In genomic region chr9:119322289-119323259, GRCm38 (mm10) we compare ENCODE assay signal across 8 mouse cellular contexts. TPM values are rescaled to one million over a fixed set of nuclear protein-coding genes. Genes with fewer than 3 reads are reported as not detected.
A peak's percentile ranks its signal among the peaks of the same experiment; 100 is the strongest.
DNase-seq lines count a peak whose midpoint lies in the region; ATAC-seq and TF ChIP-seq lines count a peak whose summit lies in the region.

TSS of gene Oxsr1 (minus strand) at chr9:119322427.

- peak within 1 kb of the TSS; percentile 92 for H3K4me2 ChIP-seq in heart, embryonic 11.5 days
- peak within 1 kb of the TSS; percentile 89 for H3K4me2 ChIP-seq in kidney, embryonic 16.5 days (replicated peaks; ENCODE audit: low read depth, low read length)
- peak within 1 kb of the TSS; percentile 97 for H3K4me2 ChIP-seq in myocyte (ENCODE audit: low read depth)

- H3K9ac ChIP-seq in heart, embryonic 11.5 days (ENCODE audit: low read depth, low read length), result peak within 1 kb of the TSS; percentile 87
- H3K9ac ChIP-seq in kidney, embryonic 16.5 days (replicated peaks; ENCODE audit: low read length), result peak within 1 kb of the TSS; percentile 89
- peak within 1 kb of the TSS; percentile 81 for H3K9ac ChIP-seq in liver, adult 2 months (ENCODE audit: low read depth, low read length)

- H3K27me3 ChIP-seq in C2C12 (ENCODE audit: control insufficient read depth, insufficient read depth, insufficient read length) (no peaks in the 10 kb centered on the region), myocyte (ENCODE audit: control insufficient read depth, insufficient read depth, insufficient read length) (no peaks in the 10 kb centered on the region)
- H3K27me3 ChIP-seq in erythroblast, embryonic 14.5 days (ENCODE audit: control insufficient read depth), result no peaks in the 10 kb centered on the region
- no peaks in the 10 kb centered on the region for H3K27me3 ChIP-seq in heart, embryonic 11.5 days (ENCODE audit: control insufficient read depth, insufficient read depth, low read length)
- H3K27me3 ChIP-seq in kidney, embryonic 16.5 days (ENCODE audit: insufficient read depth, low read length), result no peaks in the 10 kb centered on the region
- no peaks in the 10 kb centered on the region for H3K27me3 ChIP-seq in liver, adult 2 months (ENCODE audit: control insufficient read depth, insufficient read depth, low read length)
- no peaks in the 10 kb centered on the region for H3K27me3 ChIP-seq in splenic B cell, adult 2 months (ENCODE audit: control insufficient read depth, insufficient read depth, low read length, poor library complexity, severe bottlenecking)

- WGBS in heart, embryonic 11.5 days (ENCODE audit: insufficient replicate concordance), result under 1% methylated on average over 75 of the region's 76 CpGs
- WGBS in kidney, embryonic 16.5 days, result under 1% methylated on average over 67 of the region's 76 CpGs
- WGBS in liver, adult 2 months, result under 1% methylated on average over 76 of the region's 76 CpGs

- H3K79me2 ChIP-seq in C2C12 (ENCODE audit: control insufficient read depth, insufficient read depth) (peaks cover 46% of the 10 kb centered on the region), myocyte (ENCODE audit: control insufficient read depth, insufficient read depth) (peaks cover 39% of the 10 kb centered on the region)
- H3K79me2 ChIP-seq in liver, adult 2 months (ENCODE audit: control insufficient read depth, insufficient read depth, low read length), result peaks cover 14% of the 10 kb centered on the region; the same call in 1 of the 2 replicates

- H3K79me3 ChIP-seq in C2C12 (ENCODE audit: low read depth), result peaks cover 23% of the 10 kb centered on the region

- peak within 1 kb of the TSS; percentile 74 for H3K4me3 ChIP-seq in C2C12 (ENCODE audit: insufficient read depth, poor library complexity, severe bottlenecking)
- peak within 1 kb of the TSS; percentile 70 for H3K4me3 ChIP-seq in erythroblast, embryonic 14.5 days (replicated peaks)
- H3K4me3 ChIP-seq in heart, embryonic 11.5 days (ENCODE audit: low read depth, low read length), result peak within 1 kb of the TSS; percentile 94
- H3K4me3 ChIP-seq in kidney, embryonic 16.5 days (ENCODE audit: low read length), result peak within 1 kb of the TSS; percentile 88
- peak within 1 kb of the TSS; percentile 79 for H3K4me3 ChIP-seq in liver, adult 2 months (ENCODE audit: insufficient read depth, low read depth, low read length)
- peak within 1 kb of the TSS; percentile 81 for H3K4me3 ChIP-seq in myocyte

- no peaks in the 10 kb centered on the region for H3K9me3 ChIP-seq in erythroblast, embryonic 14.5 days (ENCODE audit: control insufficient read depth, low read length)
- H3K9me3 ChIP-seq in heart, embryonic 11.5 days (replicated peaks; ENCODE audit: control insufficient read depth, low read length), result no peaks in the 10 kb centered on the region
- H3K9me3 ChIP-seq in kidney, embryonic 16.5 days (ENCODE audit: low read length), result no peaks in the 10 kb centered on the region

- H3K36me3 ChIP-seq in C2C12 (ENCODE audit: control insufficient read depth, insufficient read depth) (no peaks in the 10 kb centered on the region), myocyte (ENCODE audit: control insufficient read depth, insufficient read depth) (no peaks in the 10 kb centered on the region)
- H3K36me3 ChIP-seq in erythroblast, embryonic 14.5 days (ENCODE audit: control insufficient read depth), result peaks cover 8% of the 10 kb centered on the region
- no peaks in the 10 kb centered on the region for H3K36me3 ChIP-seq in heart, embryonic 11.5 days (ENCODE audit: control insufficient read depth, insufficient read depth, low read length)
- 0 out of 2 replicates have a peak, but pooled peaks cover 2% of the 10 kb centered on the region for H3K36me3 ChIP-seq in kidney, embryonic 16.5 days (ENCODE audit: insufficient read depth, low read length)
- H3K36me3 ChIP-seq in liver, adult 2 months (ENCODE audit: control insufficient read depth, insufficient read depth, low read length), result no peaks in the 10 kb centered on the region
- H3K36me3 ChIP-seq in splenic B cell, adult 2 months (ENCODE audit: control insufficient read depth, insufficient read depth, low read length, poor library complexity, severe bottlenecking), result no peaks in the 10 kb centered on the region

- TF ChIP-seq POLR2A in brain, embryonic 14.5 days (IDR thresholded peaks at IDR 0.05; ENCODE audit: borderline replicate concordance, extremely low read depth, insufficient read depth, insufficient read length, poor library complexity, severe bottlenecking), result peak; percentile 25; the same call in 1 of the 2 replicates
- peak; percentile 74 for TF ChIP-seq POLR2A in liver, adult 2 months (IDR thresholded peaks at IDR 0.05; ENCODE audit: extremely low read depth, insufficient read depth, low read length)
- peak; percentile 81 for TF ChIP-seq POLR2A in myocyte (IDR thresholded peaks at IDR 0.05; ENCODE audit: insufficient read length, low read depth)

- H3ac ChIP-seq in C2C12 (ENCODE audit: control insufficient read depth, insufficient read length, low read depth) (peak within 1 kb of the TSS; percentile 95), myocyte (ENCODE audit: control insufficient read depth, insufficient read length) (peak within 1 kb of the TSS; percentile 77)

- H3K4me1 ChIP-seq in erythroblast, embryonic 14.5 days (ENCODE audit: control insufficient read depth), result peaks cover 44% of the 10 kb centered on the region
- H3K4me1 ChIP-seq in heart, embryonic 11.5 days (ENCODE audit: control insufficient read depth, insufficient read depth, low read length), result peaks cover 10% of the 10 kb centered on the region; the same call in 1 of the 2 replicates
- H3K4me1 ChIP-seq in kidney, embryonic 16.5 days (ENCODE audit: insufficient read depth, low read length), result peaks cover 17% of the 10 kb centered on the region
- peaks cover 9% of the 10 kb centered on the region for H3K4me1 ChIP-seq in liver, adult 2 months (ENCODE audit: control insufficient read depth, insufficient read depth, low read length)

- TF ChIP-seq CTCF in C2C12 (IDR thresholded peaks at IDR 0.05; ENCODE audit: control insufficient read depth, insufficient read depth, insufficient read length), result no peak
- TF ChIP-seq CTCF in brain, embryonic 14.5 days (IDR thresholded peaks at IDR 0.05; ENCODE audit: borderline replicate concordance, extremely low read depth, insufficient read depth, insufficient read length), result peak; percentile 62
- peak; percentile 51 for TF ChIP-seq CTCF in liver, adult 2 months (IDR thresholded peaks at IDR 0.05; ENCODE audit: low read depth, low read length)

- DNase-seq in brain, embryonic 14.5 days (ENCODE audit: low read depth), result peak; percentile 100
- peak; percentile 99 for DNase-seq in liver, adult 2 months (ENCODE audit: extremely low read depth, low read depth, low spot score)
- peak; percentile 99 for DNase-seq in splenic B cell, adult 2 months (ENCODE audit: low read depth, low spot score)

- peak; percentile 97 for ATAC-seq in heart, embryonic 11.5 days (replicated peaks; ENCODE audit: insufficient number of reproducible peaks, low FRiP score, low TSS enrichment)
- ATAC-seq in kidney, embryonic 16.5 days (ENCODE audit: low FRiP score, low TSS enrichment), result peak; percentile 98

- H3K27ac ChIP-seq in heart, embryonic 11.5 days (ENCODE audit: low read depth, low read length), result peak within 1 kb of the TSS; percentile 94
- H3K27ac ChIP-seq in kidney, embryonic 16.5 days (ENCODE audit: low read length), result peak within 1 kb of the TSS; percentile 92
- peak within 1 kb of the TSS; percentile 94 for H3K27ac ChIP-seq in liver, adult 2 months (replicated peaks; ENCODE audit: insufficient read depth, low read depth, low read length)

TF ChIP-seq in C2C12, 6 proteins besides CTCF, POLR2A, EP300 and RAD21:
- TF ChIP-seq MYOG (IDR thresholded peaks at IDR 0.05; ENCODE audit: control insufficient read depth, extremely low read depth, insufficient read length), result no peak
- TF ChIP-seq CEBPB (IDR thresholded peaks at IDR 0.05; ENCODE audit: low read depth), result no peak
- no peak for TF ChIP-seq FOSL1 (IDR thresholded peaks at IDR 0.05; ENCODE audit: insufficient read depth, low read length, poor library complexity, severe bottlenecking)
- no peak for TF ChIP-seq MYOD1 (IDR thresholded peaks at IDR 0.05; ENCODE audit: control insufficient read depth, insufficient read length, low read depth)
- no peak for TF ChIP-seq MAX (IDR thresholded peaks at IDR 0.05)
- no peak for TF ChIP-seq USF1 (IDR thresholded peaks at IDR 0.05; ENCODE audit: low read depth)

TF ChIP-seq in myocyte, 11 proteins besides CTCF, POLR2A, EP300 and RAD21:
- TF ChIP-seq E2F4 (IDR thresholded peaks at IDR 0.05; ENCODE audit: insufficient read depth) (no peak), MYOG (IDR thresholded peaks at IDR 0.05; ENCODE audit: control insufficient read depth in 1 of 3, insufficient read depth in 1 of 3, insufficient read length in 2 of 3, low read depth in 2 of 3) (peak in 1 of 3 experiments; percentile 60), USF1 (IDR thresholded peaks at IDR 0.05; ENCODE audit: low read depth) (no peak), POLR2AphosphoS2 (IDR thresholded peaks at IDR 0.05; ENCODE audit: insufficient read length, low read depth) (peak; percentile 35), REST (IDR thresholded peaks at IDR 0.05; ENCODE audit: insufficient read depth, insufficient read length) (no peak), MYOD1 (IDR thresholded peaks at IDR 0.05; ENCODE audit: control insufficient read depth in 1 of 3, insufficient read length in 2 of 3, low read depth in 2 of 3) (peak in 1 of 3 experiments; percentile 69), TCF3 (IDR thresholded peaks at IDR 0.05; ENCODE audit: insufficient read length, low read depth) (no peak)

RNA-seq across cellular contexts. Expression of gene Oxsr1, which starts in this region (rescaled TPM):
- polyA plus RNA-seq in C2C12 (2012; fragmentation: generic; extraction: Trizol), result 13.0 TPM
- 53.8 and 55.0 TPM in 2 replicates for polyA plus RNA-seq in brain, embryonic 14.5 days (2012; rRNA removed)
- 0.87 and 0.88 TPM in 2 replicates for polyA plus RNA-seq in erythroblast, embryonic 14.5 days (2012)
- 9.9 and 11.9 TPM in 2 replicates for polyA plus RNA-seq in heart, embryonic 11.5 days (2014; fragmentation: Nextera tagmentation; extraction: Ambion mirVana)
- 12.2 and 13.2 TPM in 2 replicates for polyA plus RNA-seq in kidney, embryonic 16.5 days (2015; fragmentation: Nextera tagmentation; extraction: Ambion mirVana)
- 14.2 and 15.6 TPM in 2 replicates for total RNA-seq in liver, adult 2 months (2014; rRNA removed)
- polyA plus RNA-seq in liver, adult 2 months (2012; rRNA removed), result 7.6 and 8.6 TPM in 2 replicates
- polyA plus RNA-seq in myocyte (2012; fragmentation: generic; extraction: Trizol), result 13.5 TPM

Comparison
In these comparisons a context has a peak if more than half of its experiments do, and no peak if none do; other contexts are left out.
1. Peak in every context shown above with its lines: DNase-seq, ATAC-seq, H3K4me3 ChIP-seq and H3K27ac ChIP-seq.
2. POLR2A ChIP-seq: peak in every context shown above with its lines; median percentile 81 in myocyte; 74 in liver, adult 2 months; 25 in brain, embryonic 14.5 days.